Mouse (Mus musculus) erythroblast, embryonic 14.5 days (primary cell): ENCODE results near the gene Kmt2e.

Experiments used
- GATA1 ChIP-seq: IDR thresholded peaks from 2 replicates; pipeline ENCODE4 v1.6.1; 2012; ENCODE audit warnings: low read length, inconsistent platforms, mixed read lengths
- TAL1 ChIP-seq: IDR thresholded peaks from 3 replicates; pipeline ENCODE4 v1.6.1; 2012; ENCODE audit warnings: low read length, inconsistent platforms, mixed read lengths

DNA sequence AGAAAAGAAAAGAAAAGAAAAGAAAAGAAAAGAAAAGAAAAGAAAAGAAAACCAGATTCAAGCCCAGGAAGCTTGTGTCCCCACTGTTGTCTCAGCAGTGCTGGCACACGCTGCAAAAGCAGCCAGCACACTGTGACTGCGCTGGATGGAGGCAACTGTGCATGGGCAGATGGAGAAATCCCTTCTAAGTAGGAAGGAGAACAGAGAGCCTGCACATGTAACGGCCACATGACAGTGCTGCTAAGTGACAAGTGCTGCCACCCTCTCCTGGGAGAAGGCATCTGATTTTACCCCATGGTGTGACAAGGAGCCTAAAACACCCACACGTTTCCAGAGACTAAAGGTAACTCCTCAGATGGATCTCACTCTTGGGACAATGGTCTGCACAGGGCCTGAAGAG is 83.6 kb downstream of the Kmt2e start:
- TF ChIP-seq GATA1 (no peak), TAL1 (no peak)
